Mouse (Mus musculus) E14TG2a.4 (cell line): Measurements from ENCODE around the gene AK157302.

Experiments used
- CTCF ChIP-seq: conservative IDR thresholded peaks from 2 replicates; pipeline ENCODE4 v1.5.1; 2014; ENCODE audit warnings: low read length
- NANOG ChIP-seq: IDR thresholded peaks from 2 replicates; pipeline ENCODE4 v1.6.1; 2014; ENCODE audit warnings: borderline replicate concordance, low read length, mixed read lengths
- POU5F1 ChIP-seq: IDR thresholded peaks from 2 replicates; pipeline ENCODE4 v1.6.1; 2014; ENCODE audit warnings: low read length, borderline replicate concordance

DNA sequence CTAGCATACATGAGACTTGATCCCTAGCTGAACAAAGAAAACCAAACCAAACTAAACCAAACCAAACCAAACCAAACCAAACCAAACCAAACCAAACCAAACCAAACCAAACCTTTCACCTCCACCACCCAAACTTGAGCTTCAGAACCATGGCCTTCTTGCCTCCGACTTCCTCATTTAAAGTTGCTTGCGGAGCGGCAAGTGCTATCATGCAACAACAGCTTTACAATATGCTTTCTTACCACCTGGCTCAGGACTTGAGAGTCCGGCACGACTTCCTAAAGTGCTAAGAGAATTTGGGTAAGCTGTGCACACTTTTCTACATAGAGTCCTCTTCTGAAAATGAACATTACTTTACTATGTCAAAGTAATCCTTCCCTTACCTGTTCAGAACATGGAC lies 7.3 kb downstream of the AK157302 start:
- TF ChIP-seq CTCF (no peak), NANOG (no peak), POU5F1 (no peak)
